Mouse (Mus musculus) heart, embryonic 12.5 days (tissue): Measurements from ENCODE around the gene Gm7075. TPM values are rescaled to one million over a fixed set of nuclear protein-coding genes. Genes with fewer than 3 reads are reported as not detected.
"Not testable (repeated sequence)": the region's sequence is repeated elsewhere in the genome, so short reads cannot be mapped to it uniquely, and the experiment has no call there.

Source experiments
- ATAC-seq: fragments of 200-750 bp; cut with Nextera tagmentation; 2 replicates; pipeline ENCODE4 v1.8.0; 2017; ENCODE audit warnings: moderate TSS enrichment, moderate library complexity; ENCODE audit not compliant: insufficient number of reproducible peaks, low FRiP score
- H3K27ac ChIP-seq: fragments of 300-500 bp; sonication (generic); 2 replicates; pipeline ENCODE4 v1.5.1; 2016; ENCODE audit warnings: mild to moderate bottlenecking, moderate library complexity; ENCODE audit not compliant: poor library complexity, severe bottlenecking
- H3K27me3 ChIP-seq: fragments of 300-500 bp; sonication (generic); replicated peaks from 2 replicates; pipeline ENCODE4 v1.6.1; 2016; ENCODE audit warnings: mild to moderate bottlenecking, moderate library complexity
- H3K36me3 ChIP-seq: fragments of 300-500 bp; sonication (generic); 2 replicates; pipeline ENCODE4 v1.6.1; 2016; ENCODE audit warnings: mild to moderate bottlenecking, moderate library complexity
- H3K4me1 ChIP-seq: fragments of 300-500 bp; sonication (generic); replicated peaks from 2 replicates; pipeline ENCODE4 v1.6.1; 2016; ENCODE audit warnings: mild to moderate bottlenecking
- H3K4me2 ChIP-seq: fragments of 300-500 bp; sonication (generic); 2 replicates; pipeline ENCODE4 v1.6.1; 2016; ENCODE audit warnings: mild to moderate bottlenecking, moderate library complexity
- H3K4me3 ChIP-seq: fragments of 300-500 bp; sonication (generic); 2 replicates; pipeline ENCODE4 v1.5.1; 2016; ENCODE audit warnings: mild to moderate bottlenecking
- H3K9ac ChIP-seq: fragments of 300-500 bp; sonication (generic); 2 replicates; pipeline ENCODE4 v1.6.1; 2016; ENCODE audit warnings: mild to moderate bottlenecking, moderate library complexity
- H3K9me3 ChIP-seq: fragments of 300-500 bp; sonication (generic); replicated peaks from 2 replicates; pipeline ENCODE4 v1.6.1; 2016; ENCODE audit warnings: mild to moderate bottlenecking, moderate library complexity
- WGBS: fragments of 180-500 bp; shearing (Covaris S2); methylation state at CpG from one replicate; pipeline ENCODE4 v1.1.7; 2016; 5-methylcytosine and 5-hydroxymethylcytosine counted together
- polyA plus RNA-seq: library from polyadenylated mRNA; unstranded; fragments of >200 nt; fragmentation: Nextera tagmentation; extraction: Ambion mirVana; gene quantifications from 2 replicates; pipeline ENCODE4 v1.2.1, GENCODE M21; 2016

Gene Gm7075
- polyA plus RNA-seq, 1 experiment from 2014 or later: not detected

DNA sequence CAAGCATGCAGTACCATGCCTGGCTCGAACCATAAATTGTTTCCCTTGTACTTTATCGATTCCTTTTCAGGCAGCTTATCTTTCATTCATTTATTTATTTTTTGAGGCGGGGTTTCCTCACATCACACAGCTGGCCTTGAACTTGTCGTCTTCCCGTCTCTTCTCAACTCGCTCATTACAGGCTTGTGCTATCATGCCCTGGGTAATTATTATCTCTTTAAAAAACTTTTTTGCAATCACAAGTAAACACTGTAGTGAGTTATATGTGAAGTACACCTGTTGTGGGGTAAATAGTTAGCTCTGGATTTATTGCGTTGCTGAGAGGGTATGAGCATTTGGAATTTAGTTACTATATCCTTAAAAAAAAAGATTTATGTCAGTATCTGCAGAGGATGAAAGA is 6.3 kb downstream of the Gm7075 start:
- Histone ChIP-seq H3K9ac (no peak overlapping the region), H3K4me2 (no peak overlapping the region), H3K36me3 (no peaks in the 10 kb centered on the region), H3K27ac (no peak overlapping the region), H3K9me3 (no peaks in the 10 kb centered on the region), H3K4me3 (no peak overlapping the region), H3K27me3 (no peaks in the 10 kb centered on the region), H3K4me1 (no peaks in the 10 kb centered on the region)
- no peak for ATAC-seq
- 64% methylated on average over 7 of the region's 7 CpGs for WGBS

DNA sequence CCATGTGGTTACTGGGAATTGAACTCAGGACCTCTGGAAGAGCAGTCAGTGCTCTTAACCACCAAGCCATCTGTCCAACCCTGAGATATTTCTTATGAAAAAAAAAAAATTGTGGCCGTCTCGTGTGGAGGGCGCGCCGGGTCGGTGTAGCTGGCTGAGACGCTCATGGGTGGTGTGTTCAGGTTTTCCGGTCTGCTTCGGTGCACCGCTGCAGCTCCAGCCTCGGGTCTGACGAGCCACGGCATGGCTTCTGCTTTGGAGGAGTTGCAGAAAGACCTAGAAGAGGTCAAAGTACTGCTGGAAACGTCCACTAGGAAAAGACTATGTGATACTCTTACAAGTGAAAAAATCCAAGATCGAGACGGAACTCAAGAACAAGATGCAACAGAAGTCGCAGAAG is 8.8 kb downstream of the Gm7075 start:
- 86% methylated on average over 17 of the region's 17 CpGs for WGBS
- H3K27ac ChIP-seq: no peak overlapping the region
- no peak for ATAC-seq
- no peak overlapping the region for H3K4me2 ChIP-seq
- no peaks in the 10 kb centered on the region for H3K9me3 ChIP-seq
- H3K36me3 ChIP-seq: no peaks in the 10 kb centered on the region
- H3K4me3 ChIP-seq: no peak overlapping the region
- H3K4me1 ChIP-seq: no peaks in the 10 kb centered on the region
- no peaks in the 10 kb centered on the region for H3K27me3 ChIP-seq
- no peak overlapping the region for H3K9ac ChIP-seq

DNA sequence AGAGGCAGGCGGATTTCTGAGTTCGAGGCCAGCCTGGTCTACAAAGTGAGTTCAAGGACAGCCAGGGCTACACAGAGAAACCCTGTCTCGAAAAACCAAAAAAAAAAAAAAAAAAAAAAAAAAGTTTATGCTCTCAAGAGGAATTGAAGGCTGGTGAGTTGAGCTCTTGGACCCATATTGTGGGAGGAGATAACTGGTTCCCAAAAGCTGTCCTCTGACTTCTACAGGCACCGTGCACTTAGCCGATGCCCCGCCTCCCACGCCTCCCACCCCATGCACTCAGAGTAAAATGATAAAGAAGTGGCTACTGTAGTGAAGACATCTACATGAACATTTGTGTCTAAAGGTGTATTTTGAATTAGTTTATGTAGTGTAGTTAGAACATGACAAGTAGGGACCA is 9.9 kb downstream of the Gm7075 start:
- WGBS: 81% methylated on average over 6 of the region's 7 CpGs
- ATAC-seq, H3K9me3 ChIP-seq, H3K4me3 ChIP-seq, H3K27me3 ChIP-seq, H3K4me1 ChIP-seq, H3K36me3 ChIP-seq, H3K27ac ChIP-seq, H3K9ac ChIP-seq, H3K4me2 ChIP-seq: not testable (repeated sequence)

DNA sequence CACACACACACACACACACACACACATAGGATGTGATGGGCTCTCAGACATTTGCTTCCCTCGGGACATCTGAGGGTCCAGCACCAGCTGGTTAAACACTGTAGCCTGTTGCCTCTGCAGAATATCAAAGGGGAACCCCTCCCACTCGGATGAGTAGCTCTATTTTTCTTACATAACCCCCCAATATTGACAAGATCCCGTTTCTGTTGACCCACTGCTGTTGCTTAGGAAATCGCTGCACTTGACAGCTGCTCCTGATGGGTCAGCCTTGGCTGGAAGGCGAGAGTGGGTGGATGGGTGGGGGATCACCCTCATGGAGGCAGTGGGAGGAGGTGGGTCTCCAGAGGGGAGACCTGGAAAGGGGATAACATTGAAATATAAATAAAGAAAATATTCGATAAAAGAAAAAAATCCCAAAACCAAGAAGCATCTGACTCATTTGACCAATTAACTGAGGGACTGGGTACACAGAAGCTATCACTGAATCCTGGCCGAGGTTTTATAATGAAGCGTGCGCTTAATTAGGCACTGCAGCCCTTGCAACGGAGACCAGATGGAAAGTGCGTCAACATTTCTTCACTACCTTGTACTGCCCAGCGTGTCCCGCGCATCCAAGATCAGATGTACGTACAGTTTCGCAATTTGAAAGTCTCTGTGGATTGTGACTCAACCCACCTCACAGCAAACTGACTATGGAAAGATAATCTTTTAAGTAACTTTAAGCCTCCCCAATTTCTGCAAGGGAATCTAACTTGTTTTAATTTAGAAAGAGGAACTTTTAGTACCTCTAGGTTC is 11.2 kb downstream of the Gm7075 start:
- Histone ChIP-seq H3K4me3 (no peak overlapping the region), H3K36me3 (no peaks in the 10 kb centered on the region), H3K4me2 (no peak overlapping the region), H3K27me3 (no peaks in the 10 kb centered on the region), H3K9me3 (no peaks in the 10 kb centered on the region), H3K27ac (no peak overlapping the region), H3K4me1 (no peaks in the 10 kb centered on the region), H3K9ac (no peak overlapping the region)
- 68% methylated on average over 16 of the region's 16 CpGs for WGBS
- no peak for ATAC-seq

DNA sequence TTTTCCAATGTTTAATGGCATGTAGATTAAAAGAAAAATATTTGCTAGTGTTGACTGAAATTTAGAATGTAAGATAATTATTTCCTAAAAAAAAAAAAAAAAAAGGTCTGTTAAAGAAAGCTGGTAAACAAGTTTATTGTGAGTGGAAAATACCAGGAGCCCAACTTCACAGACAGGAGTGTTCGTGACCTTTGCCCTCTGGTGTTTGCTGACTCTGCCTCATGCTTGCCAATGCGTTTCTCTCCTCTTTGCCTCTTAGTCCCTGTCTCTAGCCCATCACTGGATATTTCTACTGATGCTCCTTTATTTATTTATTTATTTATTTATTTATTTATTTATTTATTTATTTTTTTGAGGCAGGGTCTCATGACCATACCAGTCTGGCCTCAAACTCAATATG is 18.0 kb downstream of the Gm7075 start:
- no peak overlapping the region for H3K4me3 ChIP-seq
- H3K9me3 ChIP-seq: no peaks in the 10 kb centered on the region
- H3K4me2 ChIP-seq: no peak overlapping the region
- no peak overlapping the region for H3K9ac ChIP-seq
- H3K36me3 ChIP-seq: no peaks in the 10 kb centered on the region
- H3K4me1 ChIP-seq: no peaks in the 10 kb centered on the region
- no peaks in the 10 kb centered on the region for H3K27me3 ChIP-seq
- no peak for ATAC-seq
- WGBS: 85% methylated on average over 2 of the region's 2 CpGs
- no peak overlapping the region for H3K27ac ChIP-seq

DNA sequence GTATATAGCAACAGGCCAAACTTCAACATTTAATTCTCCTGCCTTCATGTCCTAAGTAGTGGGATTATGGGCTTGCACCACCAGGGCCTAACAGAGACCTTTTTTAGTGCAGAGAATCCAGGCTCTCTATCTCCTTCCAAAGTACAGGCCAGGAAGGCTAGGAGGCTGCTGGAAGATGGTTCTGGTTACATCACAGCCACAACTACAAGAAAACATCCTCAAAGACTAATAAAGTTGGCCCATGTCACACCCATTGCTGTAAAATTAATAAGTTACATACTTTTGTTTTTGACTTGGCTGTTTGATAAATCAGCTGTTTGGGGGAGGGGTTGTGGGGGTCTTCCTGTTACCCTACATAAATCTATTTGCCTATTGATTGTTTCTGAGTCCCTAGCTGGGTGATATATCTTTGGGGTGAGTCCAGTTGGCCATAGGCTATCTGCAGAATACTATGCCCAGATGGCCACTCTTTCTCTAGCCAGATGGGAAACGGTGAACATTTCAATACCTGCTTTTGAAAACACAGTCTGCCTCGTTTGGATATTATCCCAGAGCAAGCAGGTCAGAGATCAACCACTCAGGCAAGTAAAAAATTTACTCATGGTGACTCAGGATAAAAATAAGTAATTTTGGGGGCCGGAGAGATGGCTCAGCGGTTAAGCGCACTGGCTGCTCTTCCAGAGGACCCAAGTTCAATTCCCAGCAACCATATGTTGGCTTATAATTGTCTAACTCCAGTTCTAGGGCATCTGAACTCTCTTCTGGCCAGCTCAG is 18.7 kb downstream of the Gm7075 start:
- Histone ChIP-seq H3K9ac (no peak overlapping the region), H3K4me3 (no peak overlapping the region), H3K9me3 (no peaks in the 10 kb centered on the region), H3K36me3 (no peaks in the 10 kb centered on the region), H3K4me1 (no peaks in the 10 kb centered on the region), H3K27me3 (no peaks in the 10 kb centered on the region), H3K27ac (no peak overlapping the region), H3K4me2 (no peak overlapping the region)
- no peak for ATAC-seq
- 87% methylated on average over 5 of the region's 5 CpGs for WGBS

DNA sequence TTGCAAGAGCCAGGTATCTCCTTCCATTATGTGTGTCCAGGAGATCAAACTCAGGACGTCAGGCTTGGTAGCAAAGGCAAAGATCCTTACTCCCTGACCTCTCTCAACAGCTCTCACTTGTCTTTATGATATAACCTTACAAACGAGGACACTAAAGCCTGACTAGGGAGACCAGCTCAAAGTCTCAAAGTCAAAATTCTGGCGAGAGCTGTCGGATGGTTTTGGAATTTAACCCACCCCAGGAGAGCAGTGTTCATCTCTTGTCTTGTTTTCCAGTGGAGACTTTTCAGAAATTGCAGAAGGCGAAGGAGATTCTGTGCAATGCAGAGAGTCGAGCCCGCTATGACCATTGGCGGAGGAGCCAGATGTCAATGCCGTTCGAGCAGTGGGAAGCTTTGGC is 24.6 kb downstream of the Gm7075 start:
- no peak overlapping the region for H3K4me3 ChIP-seq
- H3K27me3 ChIP-seq: no peaks in the 10 kb centered on the region
- H3K9ac ChIP-seq: no peak overlapping the region
- H3K4me1 ChIP-seq: no peaks in the 10 kb centered on the region
- no peaks in the 10 kb centered on the region for H3K36me3 ChIP-seq
- H3K27ac ChIP-seq: no peak overlapping the region
- H3K4me2 ChIP-seq: no peak overlapping the region
- ATAC-seq: no peak
- 85% methylated on average over 10 of the region's 10 CpGs for WGBS
- no peaks in the 10 kb centered on the region for H3K9me3 ChIP-seq

DNA sequence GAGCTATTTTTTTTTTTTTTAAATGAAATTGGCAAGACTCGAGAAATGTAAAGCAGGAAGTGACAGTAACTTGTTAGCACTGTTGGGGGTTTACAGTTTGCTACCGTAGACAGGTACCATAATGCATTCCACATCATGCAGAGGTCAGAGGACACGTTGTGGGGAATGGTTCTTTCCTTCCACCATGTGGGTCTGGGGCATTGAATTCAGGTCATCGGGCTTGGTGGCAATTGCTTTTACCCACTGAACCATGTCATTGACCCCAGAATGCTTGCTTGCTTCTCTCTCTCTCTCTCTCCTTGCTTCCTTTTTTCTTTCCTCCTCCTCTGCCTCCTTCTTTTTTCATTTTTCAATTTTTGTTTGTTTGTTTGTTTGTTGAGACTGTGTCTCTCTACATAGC is 32.6 kb downstream of the Gm7075 start:
- Histone ChIP-seq H3K4me3 (no peak overlapping the region), H3K4me1 (no peaks in the 10 kb centered on the region), H3K9ac (no peak overlapping the region), H3K9me3 (no peaks in the 10 kb centered on the region), H3K27me3 (no peaks in the 10 kb centered on the region), H3K4me2 (no peak overlapping the region), H3K27ac (no peak overlapping the region), H3K36me3 (no peaks in the 10 kb centered on the region)
- WGBS: 74% methylated on average over 4 of the region's 4 CpGs
- no peak for ATAC-seq

DNA sequence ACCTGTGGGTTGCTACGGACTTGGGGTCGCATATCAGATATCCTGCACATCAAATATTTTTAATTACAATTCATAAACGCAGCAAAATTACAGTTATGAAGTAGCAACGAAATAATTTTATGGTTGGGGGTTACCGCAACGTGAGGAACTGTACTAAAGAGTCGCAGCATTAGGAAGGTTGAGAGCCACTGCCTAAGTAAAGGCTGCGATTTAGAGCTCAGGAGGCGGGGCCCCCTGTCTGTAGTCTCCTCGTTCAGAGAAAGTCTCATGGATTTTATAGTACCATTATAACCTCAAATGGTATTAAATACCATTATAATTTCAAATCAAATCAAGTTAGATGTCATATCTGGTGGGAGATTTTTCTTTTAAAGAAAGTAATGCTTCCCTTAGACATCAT is 34.6 kb downstream of the Gm7075 start:
- H3K9ac ChIP-seq: peak overlapping the region; percentile 74
- H3K27ac ChIP-seq: peak overlapping the region; percentile 68; the same call in 1 of the 2 replicates
- peak overlapping the region; percentile 63 for H3K4me3 ChIP-seq
- no peaks in the 10 kb centered on the region for H3K9me3 ChIP-seq
- ATAC-seq: no peak
- no peaks in the 10 kb centered on the region for H3K27me3 ChIP-seq
- peak overlapping the region; percentile 72 for H3K4me2 ChIP-seq
- no peaks in the 10 kb centered on the region for H3K4me1 ChIP-seq
- WGBS: 3% methylated on average over 10 of the region's 10 CpGs
- no peaks in the 10 kb centered on the region for H3K36me3 ChIP-seq

DNA sequence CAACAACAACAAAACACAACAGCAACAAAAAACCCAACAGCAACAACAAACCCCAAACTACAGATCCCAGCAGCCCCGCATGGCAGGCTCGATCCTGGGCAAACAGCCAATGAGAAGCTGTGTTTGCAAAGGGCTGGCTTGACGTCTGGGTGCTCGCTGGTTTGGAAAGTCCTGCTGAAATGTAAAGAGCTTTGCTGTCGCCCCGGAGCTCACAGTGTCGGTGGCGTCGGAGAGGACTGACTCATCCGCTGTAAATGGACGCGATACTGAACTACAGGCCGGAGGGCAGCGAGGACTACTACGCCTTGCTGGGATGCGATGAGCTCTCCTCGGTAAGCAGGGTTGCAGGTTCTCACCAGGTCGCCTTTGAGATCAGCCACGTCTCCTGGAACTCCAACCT is 35.1 kb downstream of the Gm7075 start:
- H3K4me3 ChIP-seq: peak overlapping the region; percentile 63
- H3K9me3 ChIP-seq: no peaks in the 10 kb centered on the region
- ATAC-seq: peak; percentile 85
- peak overlapping the region; percentile 72 for H3K4me2 ChIP-seq
- H3K36me3 ChIP-seq: no peaks in the 10 kb centered on the region
- H3K27ac ChIP-seq: peak overlapping the region; percentile 68
- no peaks in the 10 kb centered on the region for H3K4me1 ChIP-seq
- WGBS: under 1% methylated on average over 19 of the region's 19 CpGs
- H3K27me3 ChIP-seq: no peaks in the 10 kb centered on the region
- H3K9ac ChIP-seq: peak overlapping the region; percentile 74

DNA sequence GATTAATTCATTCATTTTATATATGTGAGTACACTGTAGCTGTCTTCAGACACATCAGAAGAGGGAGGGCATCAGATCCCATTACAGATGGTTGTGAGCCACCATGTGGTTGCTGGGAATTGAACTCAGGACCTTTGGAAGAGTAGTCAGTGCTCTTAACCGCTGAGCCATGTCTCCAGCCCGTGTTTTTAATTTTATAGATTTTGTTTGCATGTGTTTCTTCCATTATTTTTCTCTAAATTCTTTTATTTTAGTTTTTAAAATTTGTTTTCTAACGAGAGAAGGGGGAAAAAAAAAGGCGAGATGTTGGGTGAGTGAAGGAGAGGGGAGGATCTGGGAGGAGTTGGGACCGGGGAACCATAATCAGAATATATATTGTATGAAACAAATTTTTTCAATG is 35.7 kb downstream of the Gm7075 start:
- peak overlapping the region; percentile 72 for H3K4me2 ChIP-seq
- H3K27me3 ChIP-seq, ATAC-seq, H3K4me1 ChIP-seq, H3K36me3 ChIP-seq, H3K27ac ChIP-seq, H3K9me3 ChIP-seq: not testable (repeated sequence)
- peak overlapping the region; percentile 63 for H3K4me3 ChIP-seq
- WGBS: 29% methylated on average over 5 of the region's 5 CpGs
- peak overlapping the region; percentile 36; the same call in 1 of the 2 replicates for H3K9ac ChIP-seq
